Mouse (Mus musculus): Measurements from ENCODE around the gene Zfand6. TPM values are rescaled to one million over a fixed set of nuclear protein-coding genes. Genes with fewer than 3 reads are reported as not detected.
A peak's percentile ranks its signal among the peaks of the same experiment; 100 is the strongest.

Zfand6 gene
- total RNA-seq (2021), result 100 to 1,000 TPM in 1 of 2 experiments, 10 to 100 TPM in 1; 96.6 to 101 TPM

DNA sequence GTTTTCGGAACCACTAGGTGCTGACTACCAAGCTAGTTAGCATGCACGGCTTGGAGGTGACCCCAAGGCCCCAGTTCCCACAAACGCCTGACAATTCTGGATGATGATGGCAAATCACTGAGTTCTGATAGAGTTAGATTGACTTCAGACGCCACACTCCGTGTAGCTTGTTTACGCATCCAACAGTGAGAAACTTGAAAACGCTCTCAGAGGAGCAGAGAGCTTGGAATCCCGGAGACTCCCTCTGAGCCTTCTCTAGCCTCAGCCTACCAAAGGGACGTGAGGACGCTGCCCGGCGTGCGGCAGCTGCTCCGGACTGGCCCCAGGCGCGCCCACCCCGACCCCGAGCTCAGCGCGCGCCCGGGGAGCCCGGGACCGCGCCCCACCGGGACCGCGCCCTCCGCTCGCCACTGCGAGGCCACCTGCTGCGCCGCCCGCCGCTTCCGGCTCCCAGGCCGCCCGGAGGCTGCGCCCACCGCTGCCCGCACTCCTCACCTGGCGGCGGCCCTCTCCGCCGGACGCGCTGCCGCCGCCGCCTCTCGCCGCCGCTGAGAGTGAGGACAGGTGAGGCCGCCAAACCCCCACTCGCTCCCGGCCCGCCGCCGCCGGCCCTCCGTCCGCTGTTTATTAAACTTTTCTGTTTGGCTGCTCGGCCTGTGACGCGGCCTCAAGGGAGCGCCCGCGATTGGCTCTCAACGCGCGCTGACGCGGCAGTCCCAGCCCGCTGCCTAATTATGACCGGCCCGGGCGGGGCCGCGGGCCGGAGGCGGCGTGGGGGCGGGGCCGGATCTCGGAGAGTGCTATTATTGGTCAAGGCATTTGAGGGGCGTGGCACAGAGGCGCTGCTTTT lies at the start of gene Zfand6:
TSS of gene Zfand6 (minus strand) at position 709 of the 850 bp plus-strand sequence.
- intact Hi-C loops (cut with DNase I), result loop anchor here (5.0 kb wide), 1 partner anchor 82 kb away; the partner anchor contains the start of gene Fah
- peak; percentile 97 for DNase-seq (ENCODE audit: low spot score)

DNA sequence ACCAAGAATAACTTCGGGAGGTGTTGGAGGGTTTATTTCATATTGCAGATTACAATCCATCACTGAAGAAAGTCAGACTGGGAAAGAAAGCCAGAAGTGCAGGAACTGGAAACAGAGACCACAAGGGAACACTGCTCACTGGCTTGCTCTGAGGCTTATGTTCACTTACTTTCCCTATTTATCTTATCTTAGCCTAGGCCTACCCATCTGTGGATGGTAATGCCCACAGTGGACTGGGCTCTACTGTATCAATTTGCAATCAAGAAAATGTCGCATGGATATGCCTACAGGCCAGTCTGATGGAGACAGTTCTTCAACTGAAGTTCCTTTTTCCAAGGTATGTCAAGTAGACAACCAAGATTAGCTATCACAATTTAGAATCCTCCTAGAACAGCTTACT lies 47.0 kb upstream of the Zfand6 start:
- intact Hi-C loops (cut with DNase I), result no loop called here
- no peak for DNase-seq (ENCODE audit: low spot score)

DNA sequence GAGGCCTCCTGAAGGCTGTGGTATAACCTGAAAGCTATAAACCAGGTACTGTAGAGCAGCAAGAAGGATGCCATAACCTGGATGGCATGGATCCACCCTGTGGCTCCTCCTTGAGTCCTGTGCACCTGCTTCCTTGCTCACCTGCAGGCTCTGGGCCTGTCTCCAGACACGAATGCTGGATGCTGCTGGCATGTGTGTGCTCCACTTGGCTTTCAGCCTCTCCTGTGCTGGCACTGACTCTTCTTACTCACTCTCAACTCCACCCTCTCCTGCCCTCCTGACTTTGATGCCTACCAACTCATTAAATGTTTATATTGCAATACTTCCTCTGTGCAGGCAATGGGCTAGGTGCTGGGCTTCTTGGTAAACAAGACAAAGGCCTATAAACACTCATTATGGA lies 43.3 kb upstream of the Zfand6 start:
- intact Hi-C loops (cut with DNase I), result no loop called here
- no peak for DNase-seq (ENCODE audit: low spot score)

DNA sequence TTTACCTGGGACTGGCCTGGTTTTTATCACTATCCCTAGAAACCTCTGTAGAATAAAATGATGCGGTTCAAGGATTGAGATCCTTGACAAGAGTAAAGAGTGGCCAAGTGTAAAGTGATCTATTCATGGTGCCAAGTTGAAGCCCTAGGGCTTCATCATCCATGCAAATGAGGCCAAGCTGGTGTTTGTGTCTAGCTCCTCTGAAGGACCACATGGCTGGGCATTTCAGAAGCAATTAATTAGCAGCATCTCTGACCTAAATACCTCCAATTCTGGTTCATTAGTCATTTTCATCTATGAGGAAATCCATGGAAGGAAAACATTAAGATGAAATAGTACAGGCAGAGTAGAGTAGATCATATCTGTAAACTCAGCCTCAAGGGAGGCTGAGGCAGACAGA lies 42.3 kb upstream of the Zfand6 start:
- DNase-seq (ENCODE audit: low spot score), result no peak
- intact Hi-C loops (cut with DNase I), result no loop called here

GRCm38 (mm10) chr7:84731076-84731475 lies 41.3 kb upstream of the Zfand6 start:
- intact Hi-C loops (cut with DNase I), result no loop called here
- DNase-seq (ENCODE audit: low spot score), result no peak

- intact Hi-C loops (cut with DNase I), result no loop called here
- DNase-seq (ENCODE audit: low spot score), result no peak
Observed at GRCm38 (mm10) chr7:84722804-84723459, 33.2 kb upstream of the Zfand6 start.

- intact Hi-C loops (cut with DNase I), result no loop called here
- DNase-seq (ENCODE audit: low spot score), result no peak
Observed at GRCm38 (mm10) chr7:84710287-84710958, 20.7 kb upstream of the Zfand6 start.

DNA sequence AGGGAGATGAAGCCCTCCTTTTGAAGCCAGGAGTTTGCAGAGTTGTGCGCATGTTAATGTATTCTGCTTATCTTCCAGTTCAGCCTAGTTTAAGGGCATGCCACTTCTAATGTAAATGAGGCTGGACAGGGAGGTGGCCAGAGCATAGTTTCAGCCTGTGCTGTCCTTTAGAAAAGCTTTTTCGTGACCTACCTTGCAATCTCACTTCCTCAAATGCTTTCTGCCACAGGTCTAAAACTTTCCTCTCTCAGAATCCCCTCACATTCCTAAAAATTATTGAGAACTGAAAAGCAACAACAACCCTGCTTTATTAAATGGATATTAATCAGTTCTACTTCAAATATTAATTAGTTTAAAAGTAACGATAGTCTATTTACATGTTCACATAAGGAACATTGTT lies 17.1 kb upstream of the Zfand6 start:
- no peak for DNase-seq (ENCODE audit: low spot score)

DNA sequence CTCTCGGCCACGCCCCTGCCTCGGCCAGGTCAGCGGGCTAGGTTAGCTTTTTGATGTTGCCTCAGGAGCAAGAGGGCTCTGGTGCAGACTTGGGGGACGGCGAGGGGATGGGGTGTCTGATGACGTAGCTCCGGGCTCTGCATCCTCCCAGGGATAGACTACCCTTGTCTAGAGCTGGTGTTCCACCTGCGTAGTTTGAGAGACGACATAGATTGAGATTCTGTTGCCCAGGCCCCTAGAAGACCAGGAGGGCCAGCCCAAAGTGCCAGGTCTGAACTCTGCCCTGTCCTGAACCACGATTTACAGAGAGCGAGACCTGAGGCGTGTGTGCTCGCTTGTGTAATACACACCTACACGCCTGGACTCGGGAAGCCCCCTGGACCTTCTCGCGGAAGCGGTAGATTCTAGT lies 346 bp upstream of the Zfand6 start:
- DNase-seq (ENCODE audit: low spot score), result no peak
- intact Hi-C loops (cut with DNase I), result loop anchor here (5.0 kb wide), 1 partner anchor 83 kb away; the partner anchor contains the start of gene Fah

More for the DNA sequence above, 17.1 kb upstream of the Zfand6 start:
- intact Hi-C loops (cut with DNase I), result no loop called here

DNA sequence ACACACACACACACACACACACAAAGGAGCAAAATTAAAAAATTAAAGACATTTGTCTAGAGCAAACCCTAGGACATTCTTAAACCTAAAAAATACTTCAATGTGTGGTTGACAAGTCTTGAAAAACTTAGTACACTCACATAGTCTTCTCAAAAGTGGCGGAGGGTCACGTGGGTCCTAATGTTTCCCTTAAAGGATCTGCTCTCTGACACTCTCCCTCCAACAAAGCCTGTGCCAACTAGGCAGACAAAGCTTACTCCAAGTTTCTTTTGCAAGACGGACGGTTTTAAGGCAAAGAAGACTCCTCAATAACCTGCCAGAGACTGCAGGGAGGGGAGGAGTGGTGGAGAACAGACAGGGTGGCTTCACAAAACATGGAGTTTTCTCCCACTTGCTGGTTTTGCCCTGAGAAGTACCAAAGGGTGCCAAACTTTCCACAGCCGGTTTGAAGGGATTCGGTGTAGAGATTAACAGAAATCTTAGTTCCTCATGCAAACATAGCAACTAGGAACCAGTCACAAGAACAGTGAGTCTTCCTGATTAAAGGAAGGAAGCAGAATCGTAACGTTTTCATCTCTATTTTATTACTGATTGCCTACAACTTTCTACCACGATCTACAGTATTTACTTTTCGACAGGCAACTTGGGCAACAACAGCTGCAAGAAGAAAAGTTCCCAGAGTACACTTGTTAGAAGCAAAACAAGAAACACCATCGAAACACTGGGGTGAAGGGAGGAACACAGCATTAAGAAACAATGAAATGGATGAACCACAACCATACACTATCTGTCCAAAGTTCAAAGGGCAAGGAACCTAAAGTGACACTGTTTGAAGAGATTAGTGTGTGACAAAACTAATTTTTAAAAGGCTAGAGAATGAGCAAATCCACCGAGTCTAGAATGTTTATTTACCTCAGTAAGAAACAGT lies 1.8 kb downstream of the Zfand6 start:
- no peak for DNase-seq (ENCODE audit: low spot score)
- intact Hi-C loops (cut with DNase I), result no loop called here

DNA sequence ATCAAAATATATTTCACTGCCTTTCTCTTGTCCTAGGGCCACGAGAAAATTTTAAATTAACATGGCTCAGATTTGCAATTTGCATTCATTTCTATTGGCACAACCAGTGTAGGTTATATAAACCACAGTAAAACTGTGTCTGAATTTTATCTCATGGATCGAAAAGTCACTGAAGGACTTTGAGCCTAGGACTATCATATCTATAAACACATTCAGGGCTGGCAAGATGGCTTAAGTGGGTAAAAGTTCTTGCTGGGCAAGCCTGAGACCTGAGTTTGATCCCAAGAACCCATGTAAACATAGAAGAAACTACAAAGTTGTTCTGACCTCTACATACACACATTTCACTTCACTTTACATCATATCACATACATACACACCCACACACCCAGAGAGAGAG lies 3.4 kb downstream of the Zfand6 start:
- no peak for DNase-seq (ENCODE audit: low spot score)
- intact Hi-C loops (cut with DNase I), result no loop called here

DNA sequence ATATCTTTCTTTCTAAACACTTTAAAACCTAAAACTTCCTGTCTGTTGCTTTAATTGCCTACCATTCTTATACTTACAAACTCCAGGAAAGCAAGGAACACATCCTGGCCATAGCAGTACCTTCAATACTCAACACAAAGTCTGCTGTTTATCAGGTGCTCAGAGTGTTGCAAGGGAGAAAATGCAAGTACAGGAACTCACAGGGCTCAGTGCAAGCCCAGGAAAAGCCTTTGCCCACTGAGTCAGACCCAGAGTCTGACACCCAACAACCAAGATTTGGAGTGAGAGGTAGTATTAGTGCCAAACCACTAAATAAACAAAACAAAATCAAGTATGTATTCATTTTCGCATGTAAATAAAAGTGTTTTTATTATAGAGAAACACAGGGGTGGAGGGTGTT lies 5.1 kb downstream of the Zfand6 start:
- intact Hi-C loops (cut with DNase I), result no loop called here
- no peak for DNase-seq (ENCODE audit: low spot score)

DNA sequence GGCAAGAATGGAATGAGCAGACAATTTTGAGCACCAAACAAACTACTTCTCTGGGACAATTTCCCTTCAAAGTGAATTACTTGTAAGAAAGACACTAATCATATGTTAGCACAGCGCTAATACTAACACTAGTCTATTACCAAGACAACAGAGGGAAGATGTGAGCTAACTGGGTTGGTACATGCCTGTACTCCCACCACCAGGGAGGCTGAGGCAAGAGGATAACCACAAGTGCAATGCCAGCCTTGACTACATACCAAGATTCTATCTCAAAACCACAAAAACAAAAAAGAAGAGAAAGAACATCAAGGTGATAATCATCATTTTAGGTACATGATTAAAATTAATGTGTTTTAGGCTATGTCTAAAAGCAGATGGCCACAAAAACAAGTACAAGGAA lies 8.2 kb downstream of the Zfand6 start:
- intact Hi-C loops (cut with DNase I), result no loop called here
- no peak for DNase-seq (ENCODE audit: low spot score)

DNA sequence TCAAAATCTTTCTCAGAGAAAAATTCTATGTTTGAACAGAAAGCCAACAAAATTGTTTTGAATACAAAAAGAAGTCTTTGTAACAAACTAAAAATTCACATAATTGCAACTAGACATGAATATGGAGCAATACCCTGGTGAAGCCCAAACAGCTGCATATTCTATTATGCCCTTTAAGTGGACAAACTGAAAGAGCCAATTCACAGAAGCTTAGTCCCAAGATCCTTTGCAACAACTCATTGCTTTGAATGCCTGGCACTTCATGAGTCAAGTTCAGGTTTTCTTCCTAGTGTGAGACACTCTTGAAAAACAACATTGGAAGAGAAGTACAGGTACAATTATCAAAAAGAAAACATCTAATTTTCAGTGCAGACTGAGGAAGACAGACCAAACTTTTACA lies 8.8 kb downstream of the Zfand6 start:
- intact Hi-C loops (cut with DNase I), result no loop called here
- DNase-seq (ENCODE audit: low spot score), result no peak

- DNase-seq (ENCODE audit: low spot score), result no peak
- intact Hi-C loops (cut with DNase I), result no loop called here
Observed at GRCm38 (mm10) chr7:84680092-84680491, 9.7 kb downstream of the Zfand6 start.

DNA sequence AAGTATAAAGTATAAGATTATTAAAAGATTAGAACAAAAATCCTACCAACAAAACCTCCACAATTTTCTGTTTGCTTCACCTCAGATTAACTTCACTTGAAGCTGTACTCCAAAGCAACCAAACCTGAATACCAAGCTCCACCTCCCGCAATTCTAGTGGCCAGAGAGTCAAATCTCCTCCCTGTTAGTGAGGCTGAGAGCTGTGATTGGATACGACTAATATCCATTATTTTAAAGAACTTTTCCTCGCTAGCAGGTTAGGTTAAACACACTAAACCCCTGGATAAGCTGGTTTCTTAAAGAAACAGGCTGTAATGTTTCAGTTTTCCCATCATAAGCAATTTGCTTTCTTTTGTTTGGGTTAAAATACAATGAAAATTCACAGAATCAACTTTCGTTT lies 10.5 kb downstream of the Zfand6 start:
- intact Hi-C loops (cut with DNase I), result loop anchor here (5.0 kb wide), 1 partner anchor 72 kb away; the partner anchor contains the start of gene Fah
- peak; percentile 29 for DNase-seq (ENCODE audit: low spot score)

GRCm38 (mm10) chr7:84673103-84673502 lies 16.7 kb downstream of the Zfand6 start:
- no peak for DNase-seq (ENCODE audit: low spot score)
- intact Hi-C loops (cut with DNase I), result no loop called here

GRCm38 (mm10) chr7:84669554-84670152 lies 20.1 kb downstream of the Zfand6 start:
- intact Hi-C loops (cut with DNase I), result no loop called here

DNA sequence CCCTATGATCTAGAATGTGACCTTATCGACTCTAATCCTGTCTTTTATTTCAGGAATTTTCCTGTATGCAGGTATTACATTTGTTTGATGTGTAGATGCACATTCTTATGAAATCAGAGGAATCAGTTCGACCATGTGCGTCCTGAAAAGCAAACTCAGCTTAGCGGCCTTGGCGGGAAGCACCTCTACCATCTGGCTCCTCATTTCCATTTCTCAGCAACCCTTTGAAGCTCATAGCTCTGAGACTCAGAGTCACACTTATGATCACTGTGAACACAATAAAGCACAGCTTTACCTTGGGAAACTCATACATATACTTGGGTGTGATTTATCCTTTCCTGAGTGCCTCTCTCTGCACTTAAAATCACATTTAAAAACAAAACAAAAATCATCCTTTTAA lies 21.8 kb downstream of the Zfand6 start:
- intact Hi-C loops (cut with DNase I), result no loop called here
- no peak for DNase-seq (ENCODE audit: low spot score)

More at GRCm38 (mm10) chr7:84669554-84670152, 20.1 kb downstream of the Zfand6 start:
- DNase-seq (ENCODE audit: low spot score), result no peak

Data from heart, postnatal 25 days (tissue).